Mouse (Mus musculus): Measurements from ENCODE around the gene Zfp771.
A peak's percentile ranks its signal among the peaks of the same experiment; 100 is the strongest.

Gene Zfp771

GRCm38 (mm10) chr7:127243870-127244657 is at the start of gene Zfp771:
Gene Zfp771, plus strand, starts transcription at chr7:127244274.
- DNase-seq (ENCODE audit: low spot score in 2 of 2), result peak; percentile 78 to 93

DNA sequence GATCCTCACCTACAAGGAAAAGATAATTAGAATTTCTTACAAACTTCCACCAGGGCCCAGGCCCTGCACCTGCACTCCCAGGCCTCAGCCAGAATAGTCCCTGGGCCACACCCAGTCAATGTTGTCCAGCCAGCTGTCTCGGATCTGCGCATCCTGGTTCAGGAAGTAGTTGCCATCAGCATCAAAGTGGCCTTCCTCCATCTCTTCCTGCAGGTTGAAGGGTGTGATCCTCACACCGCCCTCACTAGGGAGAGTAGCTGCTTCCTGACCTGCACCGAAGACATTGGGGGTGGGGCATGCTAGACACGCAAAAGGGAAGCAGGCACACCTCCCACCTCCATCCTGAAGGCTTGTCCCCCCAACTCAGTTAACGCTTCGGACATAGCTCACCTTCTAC is 49.4 kb upstream of the Zfp771 start:
- no peak for DNase-seq (ENCODE audit: low spot score in 2 of 2)

DNA sequence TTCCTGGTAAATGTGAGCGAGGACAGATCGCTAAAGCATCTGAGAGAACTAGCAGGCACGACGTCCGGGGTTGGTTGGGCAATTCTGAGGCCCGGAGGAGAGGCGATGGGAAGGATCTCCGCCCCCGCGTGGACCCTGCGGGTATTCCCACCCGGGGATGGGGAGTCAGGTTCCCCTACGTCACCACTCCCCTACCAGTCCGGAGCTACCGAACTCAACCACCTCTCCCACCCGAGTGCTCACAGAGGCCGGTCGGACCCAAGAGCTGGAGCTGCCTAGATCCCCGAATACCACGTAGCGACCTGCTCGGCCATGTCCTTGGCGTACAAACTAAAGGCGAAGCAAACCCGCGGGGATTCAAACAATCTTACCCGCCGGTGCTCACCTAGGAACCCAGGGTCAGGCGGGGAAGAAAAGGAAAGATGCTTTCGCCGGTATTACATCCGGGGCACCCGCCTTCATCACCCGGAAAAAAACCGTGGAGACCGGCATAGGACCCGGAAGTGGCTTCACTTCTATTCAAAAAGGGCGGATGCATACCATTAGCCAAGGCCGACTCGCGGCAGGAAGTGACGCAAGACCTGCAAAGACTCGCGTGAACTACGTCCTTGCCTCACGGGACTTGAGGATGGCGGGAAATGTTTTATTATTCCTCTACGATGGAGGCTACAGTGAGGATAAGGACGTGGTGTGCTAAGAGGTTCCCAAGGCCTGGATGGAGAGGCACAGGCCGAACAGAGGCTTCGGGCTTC is 48.4 kb upstream of the Zfp771 start, which contains the start of gene Cd2bp2:
Gene Cd2bp2 (minus strand): TSS at position 507 of the 752 bp plus-strand sequence.
- peak; percentile 88 to 93 for DNase-seq (ENCODE audit: low spot score in 2 of 2)

GRCm38 (mm10) chr7:127196484-127196883 is 47.6 kb upstream of the Zfp771 start:
- no peak for DNase-seq (ENCODE audit: low spot score in 2 of 2)

DNA sequence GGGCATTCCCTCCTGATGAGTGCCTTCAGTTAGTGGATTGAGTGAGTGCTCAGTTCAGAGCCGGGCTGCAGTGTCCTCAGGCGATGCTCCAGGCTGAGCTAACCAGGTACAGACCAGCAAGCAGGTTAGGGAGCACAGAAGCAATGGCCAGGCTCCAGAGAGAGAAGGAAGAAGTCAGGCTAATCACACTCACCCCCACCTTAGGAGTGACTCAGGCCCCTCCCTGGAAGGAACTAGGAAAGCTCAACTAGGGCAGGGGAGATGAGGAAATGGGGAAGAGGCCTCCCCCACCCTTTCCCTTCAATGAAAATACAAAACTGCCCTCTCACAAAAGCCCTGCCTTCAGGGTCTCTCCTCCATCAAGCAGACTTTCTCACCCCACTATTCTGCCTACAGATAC is 37.5 kb upstream of the Zfp771 start:
- no peak for DNase-seq (ENCODE audit: low spot score in 2 of 2)

DNA sequence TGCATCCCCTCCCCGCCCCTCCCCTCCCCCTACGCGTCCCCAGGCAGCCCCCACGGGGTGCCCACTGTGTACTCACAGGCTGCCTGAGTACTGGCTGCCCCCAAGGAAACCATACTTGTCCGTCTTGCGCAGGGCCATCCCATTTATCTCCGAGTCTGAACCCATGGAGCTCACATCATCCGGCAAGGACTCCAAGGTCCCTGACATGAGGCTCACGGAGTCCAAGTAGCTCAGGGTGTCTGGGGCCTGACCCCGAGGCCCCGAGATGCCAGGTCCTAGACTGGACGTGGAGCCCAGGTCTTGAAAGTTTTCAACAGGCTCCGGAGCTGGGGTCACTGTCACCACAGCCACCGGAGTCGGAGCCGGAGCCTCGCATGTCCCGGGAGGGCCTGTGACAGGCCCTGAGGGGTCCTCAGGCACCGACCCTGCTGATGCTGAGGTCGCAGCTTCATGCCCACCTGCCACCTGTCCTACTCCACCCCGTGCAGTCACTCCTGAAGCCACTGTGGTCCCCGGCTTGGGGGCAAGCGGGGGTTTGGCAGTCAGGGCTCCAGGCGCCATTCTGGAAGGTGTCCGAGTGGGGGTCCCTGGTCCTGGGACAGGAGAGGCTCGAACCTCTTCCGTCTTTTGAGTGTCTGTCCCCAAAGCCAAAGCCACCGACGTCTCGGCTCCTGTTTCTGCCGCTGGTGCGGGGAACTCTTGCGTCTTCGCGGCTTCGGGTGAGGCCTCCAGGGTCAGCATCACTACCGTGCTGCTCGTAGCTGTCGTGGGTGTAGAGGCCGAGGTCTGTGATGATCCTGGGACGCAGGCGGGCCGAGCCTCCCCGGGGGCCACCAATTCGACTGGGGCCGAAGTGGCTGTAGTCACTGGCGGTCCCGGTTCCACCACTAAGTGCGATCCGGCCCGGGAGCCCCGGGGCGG is 36.4 kb upstream of the Zfp771 start:
- peak in 1 of 2 experiments; percentile 42 for DNase-seq (ENCODE audit: low spot score in 2 of 2)

- DNase-seq (ENCODE audit: low spot score in 2 of 2), result no peak
These were observed 35.9 kb upstream of the Zfp771 start, which contains the start of gene Tbc1d10b for GRCm38 (mm10) chr7:127208295-127208552. Gene Tbc1d10b, minus strand, starts transcription at chr7:127208468.

GRCm38 (mm10) chr7:127208553-127209438 is 35.3 kb upstream of the Zfp771 start, which contains the start of gene Mylpf:
Gene Mylpf, plus strand, starts transcription at chr7:127208890.
- DNase-seq (ENCODE audit: low spot score in 2 of 2), result peak; percentile 85 to 94

DNA sequence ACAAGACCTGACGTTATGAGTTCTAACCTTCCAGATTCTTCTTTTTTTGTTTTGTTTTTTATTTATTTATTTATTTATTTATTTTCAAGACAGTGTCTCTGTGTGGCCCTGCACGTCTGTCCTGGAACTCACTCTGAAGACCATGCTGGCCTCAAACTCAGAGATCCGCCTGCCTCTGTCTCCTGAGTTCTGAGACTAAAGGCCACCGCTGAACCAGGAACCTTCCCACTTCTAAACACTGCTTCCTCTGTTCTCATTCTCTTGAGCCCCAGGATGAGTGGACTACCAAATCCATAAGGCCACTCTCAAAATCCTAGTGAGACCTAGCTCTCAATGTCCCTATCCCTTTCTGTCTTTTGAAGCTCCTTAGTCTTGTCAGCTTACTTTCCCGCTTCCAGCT is 34.2 kb upstream of the Zfp771 start:
- no peak for DNase-seq (ENCODE audit: low spot score in 2 of 2)

DNA sequence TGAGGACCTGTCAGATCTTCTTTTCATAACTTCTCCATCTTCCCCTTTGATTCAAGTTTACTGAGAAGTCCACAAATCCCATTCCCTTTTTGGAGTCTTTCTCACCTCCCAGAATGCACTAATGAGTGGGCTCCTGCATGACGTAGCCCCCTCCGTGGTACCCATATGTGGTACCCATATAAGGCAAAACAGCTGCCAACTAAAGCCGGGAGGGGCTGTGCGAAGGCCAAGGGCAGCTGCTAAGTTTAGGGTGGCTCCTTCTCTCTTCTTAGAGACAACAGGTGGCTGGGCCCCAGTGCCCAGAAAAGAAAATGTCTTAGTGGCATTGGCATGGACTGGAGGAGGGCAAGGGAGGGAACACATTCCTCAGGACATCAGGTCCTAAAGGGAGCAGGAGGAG is 33.8 kb upstream of the Zfp771 start:
- no peak for DNase-seq (ENCODE audit: low spot score in 2 of 2)

DNA sequence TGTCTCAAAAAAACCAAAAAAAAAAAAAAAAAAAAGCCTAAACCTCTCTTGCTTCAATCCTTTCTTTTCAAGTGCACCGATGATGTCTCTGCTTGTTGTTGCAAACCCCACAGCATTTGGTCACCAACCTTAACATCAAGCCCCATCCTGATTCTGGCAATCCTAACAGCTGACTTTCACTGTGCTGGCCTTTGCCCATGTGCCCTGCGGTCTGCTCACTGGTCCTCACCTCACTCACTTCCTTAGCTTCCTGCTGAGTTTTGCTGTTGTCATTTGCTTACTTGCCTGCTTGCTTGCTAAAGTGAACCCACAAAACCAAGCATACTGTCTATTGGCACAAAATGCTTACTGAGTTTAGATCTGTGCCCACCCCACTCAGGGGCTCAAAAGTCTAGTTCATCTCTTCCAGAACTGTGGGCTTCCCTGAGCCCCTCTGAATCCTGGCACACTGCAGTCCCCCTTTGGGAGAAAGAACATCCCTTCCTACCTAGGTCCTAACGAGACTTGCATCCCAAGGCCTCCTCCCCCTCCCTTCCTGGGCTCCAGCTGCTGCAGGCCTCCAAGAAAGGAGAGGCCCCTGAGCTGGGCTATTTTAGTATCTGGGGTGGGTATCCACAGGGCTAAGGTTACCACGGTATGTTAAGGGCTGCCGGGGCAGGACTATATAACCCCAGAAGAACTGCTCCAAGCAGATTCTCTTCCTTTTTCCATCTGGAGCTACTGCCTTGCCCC is 32.9 kb upstream of the Zfp771 start:
- DNase-seq (ENCODE audit: low spot score in 2 of 2), result no peak

GRCm38 (mm10) chr7:127212432-127213250 is 31.4 kb upstream of the Zfp771 start:
- DNase-seq (ENCODE audit: low spot score in 2 of 2), result no peak

DNA sequence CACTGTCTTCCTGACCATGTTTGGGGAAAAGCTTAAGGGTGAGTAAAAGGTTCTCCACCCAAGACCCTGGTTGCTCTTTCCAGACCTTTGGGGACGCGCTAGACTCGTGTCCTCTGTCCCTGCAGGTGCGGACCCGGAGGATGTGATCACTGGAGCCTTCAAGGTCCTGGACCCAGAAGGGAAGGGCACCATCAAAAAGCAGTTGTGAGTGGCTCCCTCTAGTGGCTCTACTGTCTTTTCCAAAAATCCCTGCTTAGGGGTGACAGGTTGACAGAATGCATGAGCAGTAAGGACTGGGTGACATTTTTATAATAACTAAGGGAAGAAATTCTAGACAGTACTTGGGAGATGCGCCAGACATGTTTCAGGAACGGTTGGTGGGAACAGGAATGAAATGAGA is 30.6 kb upstream of the Zfp771 start:
- DNase-seq (ENCODE audit: low spot score in 2 of 2), result no peak

GRCm38 (mm10) chr7:127213930-127214329 is 30.1 kb upstream of the Zfp771 start:
- no peak for DNase-seq (ENCODE audit: low spot score in 2 of 2)

DNA sequence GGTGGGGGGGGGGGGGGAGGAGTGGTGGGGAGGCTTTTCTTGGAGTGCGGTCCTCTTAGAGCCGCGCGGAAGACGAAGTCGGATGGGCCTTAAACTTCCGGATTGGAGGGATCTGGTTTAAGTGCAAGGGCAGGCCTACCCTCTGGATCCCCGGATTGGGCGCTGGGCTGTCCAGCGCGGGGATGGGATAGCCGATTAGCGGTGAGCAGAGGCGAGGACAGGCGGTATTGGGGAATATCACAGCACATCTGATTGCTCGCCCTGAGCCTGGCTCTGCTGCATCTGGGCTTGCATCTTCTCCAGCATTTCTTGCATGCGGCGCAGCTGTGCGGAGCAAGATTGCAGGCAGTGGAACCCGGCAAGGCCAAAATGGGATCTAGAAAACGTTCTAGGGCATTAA is 29.6 kb upstream of the Zfp771 start:
- no peak for DNase-seq (ENCODE audit: low spot score in 2 of 2)

GRCm38 (mm10) chr7:127214981-127215871 is 28.8 kb upstream of the Zfp771 start:
- DNase-seq (ENCODE audit: low spot score in 2 of 2), result peak in 1 of 2 experiments; percentile 49

GRCm38 (mm10) chr7:127216307-127216706 is 27.8 kb upstream of the Zfp771 start:
- no peak for DNase-seq (ENCODE audit: low spot score in 2 of 2)

DNA sequence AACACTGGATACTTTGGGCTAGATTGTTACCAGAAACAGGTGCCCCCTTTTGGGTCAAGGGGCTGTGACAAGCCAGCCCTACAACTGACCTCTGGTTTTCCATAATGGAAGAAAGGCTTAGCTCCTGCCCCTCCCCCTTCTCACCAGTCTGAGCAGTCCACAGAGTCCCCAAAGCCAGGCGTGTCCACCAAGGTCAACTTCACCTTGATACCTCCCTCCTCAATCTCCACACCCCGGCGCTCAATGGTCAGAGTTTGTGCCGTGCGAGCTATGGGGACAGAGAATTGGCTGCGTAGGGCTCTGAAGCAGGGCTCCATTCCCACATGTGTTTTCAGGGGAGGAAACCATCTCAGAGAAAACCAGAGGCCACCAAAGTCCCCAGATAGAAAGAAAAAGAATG is 26.6 kb upstream of the Zfp771 start:
- DNase-seq (ENCODE audit: low spot score in 2 of 2), result no peak

Measured in cerebellum, postnatal 4 days (tissue).